Mouse (Mus musculus): ENCODE measurements at regions not wholly inside any gene's neighbourhood (a gene's known extent, or its start where the extent isn't known, plus 50 kb on each side); places are given as distances from the start of the nearest gene placed in this dataset.

DNA sequence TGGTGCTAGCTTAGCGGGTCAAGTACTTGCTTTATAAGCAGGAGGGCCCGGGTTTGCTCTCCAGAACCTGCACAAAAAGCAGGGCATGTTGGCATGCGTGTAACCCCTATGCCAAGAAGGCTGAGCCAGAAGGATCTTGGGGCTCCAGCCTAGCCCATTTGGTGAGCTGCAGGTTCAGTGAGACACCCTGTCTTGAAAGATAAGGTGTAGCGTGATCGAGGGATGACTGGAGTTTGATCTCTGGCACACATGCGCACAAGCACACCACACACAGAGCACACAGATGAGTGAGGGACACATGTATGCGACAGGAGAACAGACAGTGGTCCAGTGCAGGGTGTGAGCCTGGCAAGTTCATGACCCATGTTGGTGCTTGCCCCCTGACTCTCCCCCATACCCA lies 152.1 kb downstream of the Gadd45g start:
- Histone ChIP-seq H3K4me1 (ENCODE audit: control insufficient read depth, insufficient read depth, low read length) (peaks cover 4% of the 10 kb centered on the region), H3K4me3 (ENCODE audit: insufficient read depth, low read depth, low read length) (no peak overlapping the region), H3K27ac (ENCODE audit: insufficient read depth, low read depth, low read length) (no peak overlapping the region)
- 95% methylated on average over 7 of the region's 7 CpGs for WGBS
- TF ChIP-seq CTCF (IDR thresholded peaks at IDR 0.05; ENCODE audit: insufficient read depth, low read depth, low read length) (no peak), POLR2A (IDR thresholded peaks at IDR 0.05; ENCODE audit: insufficient read depth, low read depth, low read length) (no peak)

DNA sequence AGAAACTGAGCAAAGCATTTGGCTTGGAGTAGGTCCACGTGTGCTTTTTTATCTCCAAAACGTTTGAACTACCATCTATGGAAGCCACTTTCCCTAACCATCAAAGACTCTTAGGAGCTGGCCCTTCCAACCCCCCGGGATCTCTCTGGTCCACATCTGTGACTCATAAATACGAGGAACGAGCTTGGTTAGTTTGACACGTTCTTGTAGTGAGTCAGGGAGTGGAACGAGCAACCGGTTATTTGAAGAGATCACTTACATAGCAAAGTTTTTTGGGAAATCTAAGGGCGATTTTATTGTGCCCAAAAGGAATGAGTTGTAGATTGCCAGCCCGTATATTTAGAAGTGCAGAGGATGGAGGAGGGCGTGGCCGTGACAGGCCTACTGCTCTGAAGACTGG lies 155.3 kb downstream of the Gadd45g start:
- TF ChIP-seq POLR2A (IDR thresholded peaks at IDR 0.05; ENCODE audit: insufficient read depth, low read depth, low read length) (no peak), CTCF (IDR thresholded peaks at IDR 0.05; ENCODE audit: insufficient read depth, low read depth, low read length) (no peak)
- peaks cover 4% of the 10 kb centered on the region for H3K4me1 ChIP-seq (ENCODE audit: control insufficient read depth, insufficient read depth, low read length)
- H3K4me3 ChIP-seq (ENCODE audit: insufficient read depth, low read depth, low read length), result no peak overlapping the region
- no peak overlapping the region for H3K27ac ChIP-seq (ENCODE audit: insufficient read depth, low read depth, low read length)
- 65% methylated on average over 12 of the region's 12 CpGs for WGBS

DNA sequence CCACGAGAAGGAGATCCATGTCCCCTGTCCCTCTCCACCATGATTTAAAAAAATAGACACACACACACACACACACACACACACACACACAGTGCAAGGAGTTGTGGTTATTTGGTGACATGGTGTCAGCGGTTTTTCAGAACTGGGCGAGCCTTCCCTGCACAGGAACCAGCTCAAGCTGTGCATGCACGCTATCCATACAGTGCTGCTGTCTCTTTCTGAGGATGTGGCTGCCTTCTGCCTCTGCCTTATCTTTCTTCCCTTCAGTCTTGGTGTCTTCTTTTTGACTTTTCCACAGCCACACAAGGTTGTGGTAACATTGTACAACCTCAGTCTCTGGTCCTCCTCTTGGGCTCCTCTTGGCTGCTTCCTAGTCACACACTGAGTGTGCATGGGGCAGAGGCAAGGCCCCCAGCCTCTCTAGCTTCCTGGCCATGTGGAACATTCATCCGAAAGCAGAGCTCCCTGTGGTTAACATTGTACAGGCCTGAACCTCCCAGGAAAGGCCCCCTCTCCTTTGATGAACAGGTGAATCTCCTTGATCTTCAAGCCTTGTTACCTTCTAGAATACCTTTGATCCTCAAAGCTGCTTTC lies 157.6 kb downstream of the Gadd45g start:
- TF ChIP-seq CTCF (IDR thresholded peaks at IDR 0.05; ENCODE audit: insufficient read depth, low read depth, low read length), result no peak
- TF ChIP-seq POLR2A (IDR thresholded peaks at IDR 0.05; ENCODE audit: insufficient read depth, low read depth, low read length), result no peak
- Histone ChIP-seq H3K4me1 (ENCODE audit: control insufficient read depth, insufficient read depth, low read length) (peaks cover 4% of the 10 kb centered on the region), H3K4me3 (ENCODE audit: insufficient read depth, low read depth, low read length) (no peak overlapping the region), H3K27ac (ENCODE audit: insufficient read depth, low read depth, low read length) (no peak overlapping the region)
- 90% methylated on average over 5 of the region's 5 CpGs for WGBS

DNA sequence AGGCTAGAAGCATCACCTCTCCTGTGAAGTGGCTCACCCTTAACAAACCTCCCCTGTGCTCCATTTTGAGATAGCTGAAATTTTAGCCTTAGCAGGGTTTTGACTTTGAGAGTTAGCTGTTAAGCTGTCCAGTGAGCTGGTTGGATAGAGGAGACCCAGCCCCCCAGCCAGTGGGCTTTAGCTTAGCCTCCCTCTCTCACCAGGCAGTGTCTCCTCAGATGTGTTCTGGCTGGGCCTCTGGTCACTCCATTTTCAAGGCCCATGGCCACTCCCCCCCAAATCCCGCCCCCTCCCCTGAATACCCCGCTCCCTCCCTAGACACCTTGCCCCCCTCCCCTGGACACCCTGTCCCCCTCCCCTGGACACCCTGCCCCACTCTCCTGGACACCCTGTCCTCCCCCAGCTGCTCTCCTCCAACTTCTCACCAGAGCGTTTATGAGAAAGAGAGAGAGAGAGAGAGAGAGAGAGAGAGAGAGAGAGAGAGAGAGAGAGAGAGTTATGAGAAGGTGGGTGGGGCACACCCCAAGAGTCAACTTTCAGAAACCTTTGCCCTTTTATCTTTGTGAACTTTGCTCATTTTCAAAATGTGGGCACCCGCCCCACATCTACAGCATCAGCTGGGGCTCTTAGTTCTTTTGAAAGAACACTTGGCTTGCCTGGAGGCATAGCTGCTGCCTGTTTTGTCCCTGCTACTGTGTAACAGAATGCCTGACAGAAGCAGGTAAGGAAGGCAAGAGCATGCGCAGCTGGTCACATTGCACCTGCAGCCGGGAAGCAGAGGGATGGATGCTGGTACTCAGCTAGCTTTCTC lies 161.3 kb downstream of the Gadd45g start:
- TF ChIP-seq POLR2A (IDR thresholded peaks at IDR 0.05; ENCODE audit: insufficient read depth, low read depth, low read length) (no peak), CTCF (IDR thresholded peaks at IDR 0.05; ENCODE audit: insufficient read depth, low read depth, low read length) (no peak)
- 70% methylated on average over 6 of the region's 6 CpGs for WGBS
- Histone ChIP-seq H3K27ac (ENCODE audit: insufficient read depth, low read depth, low read length) (no peak overlapping the region), H3K4me3 (ENCODE audit: insufficient read depth, low read depth, low read length) (no peak overlapping the region), H3K4me1 (ENCODE audit: control insufficient read depth, insufficient read depth, low read length) (no peaks in the 10 kb centered on the region; the same call in 1 of the 2 replicates)

DNA sequence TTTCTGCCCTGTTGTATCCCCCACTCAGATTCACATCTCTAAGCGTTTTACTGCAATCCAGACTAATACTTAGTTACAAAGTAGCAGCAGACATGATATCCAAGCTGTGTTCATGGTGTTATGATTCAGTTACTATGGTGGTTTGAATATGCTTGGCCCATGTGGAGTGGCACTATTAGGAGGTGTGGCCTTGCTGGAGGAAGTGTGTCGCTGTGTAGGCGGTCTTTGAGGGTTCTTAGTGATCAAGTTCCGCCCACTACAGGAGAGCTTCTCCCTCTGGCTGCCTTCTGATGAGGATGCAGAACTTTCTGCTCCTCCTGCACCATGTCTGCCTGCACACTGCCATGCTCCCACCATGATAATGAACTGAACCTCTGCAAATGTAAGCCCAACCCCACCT lies 162.8 kb downstream of the Gadd45g start:
- Histone ChIP-seq H3K27ac (ENCODE audit: insufficient read depth, low read depth, low read length) (no peak overlapping the region), H3K4me3 (ENCODE audit: insufficient read depth, low read depth, low read length) (no peak overlapping the region), H3K4me1 (ENCODE audit: control insufficient read depth, insufficient read depth, low read length) (peaks cover 5% of the 10 kb centered on the region)
- WGBS, result 75% methylated on average over 4 of the region's 4 CpGs
- TF ChIP-seq POLR2A (IDR thresholded peaks at IDR 0.05; ENCODE audit: insufficient read depth, low read depth, low read length) (no peak), CTCF (IDR thresholded peaks at IDR 0.05; ENCODE audit: insufficient read depth, low read depth, low read length) (no peak)

DNA sequence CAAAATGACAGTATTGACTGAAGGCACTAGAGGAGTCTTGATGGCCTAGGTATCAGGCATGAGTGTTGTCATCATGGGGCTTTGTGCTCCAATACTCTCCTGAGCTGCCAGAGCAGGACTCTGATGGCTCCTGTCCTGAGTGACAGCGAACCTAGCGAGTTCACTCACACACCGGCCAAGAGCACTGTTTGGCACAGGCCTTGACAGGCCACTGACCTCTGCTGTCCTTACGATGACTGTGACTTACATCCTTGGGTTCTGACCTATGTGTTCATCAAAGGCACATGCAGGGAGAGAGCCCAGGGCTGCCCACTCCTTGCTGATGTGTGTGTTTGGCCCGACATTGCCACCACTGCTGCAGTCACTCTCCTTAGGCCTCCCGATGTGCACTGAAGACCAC lies 163.3 kb downstream of the Gadd45g start:
- TF ChIP-seq POLR2A (IDR thresholded peaks at IDR 0.05; ENCODE audit: insufficient read depth, low read depth, low read length), result no peak
- TF ChIP-seq CTCF (IDR thresholded peaks at IDR 0.05; ENCODE audit: insufficient read depth, low read depth, low read length), result no peak
- Histone ChIP-seq H3K4me1 (ENCODE audit: control insufficient read depth, insufficient read depth, low read length) (peaks cover 10% of the 10 kb centered on the region), H3K27ac (ENCODE audit: insufficient read depth, low read depth, low read length) (no peak overlapping the region), H3K4me3 (ENCODE audit: insufficient read depth, low read depth, low read length) (no peak overlapping the region)
- 96% methylated on average over 6 of the region's 6 CpGs for WGBS

DNA sequence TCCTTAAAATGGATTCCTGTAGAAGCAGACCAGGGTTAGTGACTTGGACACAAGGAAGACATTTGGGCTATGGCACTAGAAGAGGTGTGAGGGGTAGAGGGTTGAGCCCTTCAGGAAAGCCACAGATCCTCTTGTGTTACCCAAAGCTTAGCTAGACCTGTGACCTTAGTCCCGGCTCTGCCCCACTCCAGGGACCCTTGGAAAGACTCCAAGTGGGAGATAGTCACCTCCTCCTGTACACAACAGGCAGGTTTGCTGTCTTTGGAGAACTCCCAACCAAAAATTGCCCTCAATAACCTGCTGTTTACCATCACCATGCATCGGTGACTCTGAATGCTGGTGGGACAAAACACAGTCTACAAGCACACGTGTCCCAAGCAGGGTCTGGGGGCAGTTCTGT lies 164.5 kb downstream of the Gadd45g start:
- 66% methylated on average over 3 of the region's 3 CpGs for WGBS
- TF ChIP-seq CTCF (IDR thresholded peaks at IDR 0.05; ENCODE audit: insufficient read depth, low read depth, low read length), result no peak
- no peak for TF ChIP-seq POLR2A (IDR thresholded peaks at IDR 0.05; ENCODE audit: insufficient read depth, low read depth, low read length)
- Histone ChIP-seq H3K4me3 (ENCODE audit: insufficient read depth, low read depth, low read length) (no peak overlapping the region), H3K4me1 (ENCODE audit: control insufficient read depth, insufficient read depth, low read length) (peaks cover 19% of the 10 kb centered on the region), H3K27ac (ENCODE audit: insufficient read depth, low read depth, low read length) (no peak overlapping the region)

DNA sequence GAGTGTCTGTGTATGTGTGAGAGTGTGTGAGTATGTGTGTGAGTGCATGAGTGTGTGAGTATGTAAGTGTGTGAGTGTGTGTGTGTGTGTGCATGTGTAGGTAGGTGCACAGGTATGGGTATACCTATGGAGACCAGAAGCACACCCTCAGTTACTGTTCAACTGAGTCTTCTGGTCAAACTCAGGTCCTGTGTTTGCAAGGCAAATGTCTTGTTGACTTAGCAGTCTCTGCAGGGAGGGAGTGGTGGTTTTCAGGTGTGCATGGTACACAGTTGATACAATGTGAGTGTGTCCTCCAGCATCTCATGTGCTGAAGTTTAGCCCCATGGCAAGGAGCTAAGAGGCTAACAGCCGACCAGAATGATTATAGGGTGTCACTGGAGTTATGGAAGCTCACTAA lies 166.7 kb downstream of the Gadd45g start:
- H3K27ac ChIP-seq (ENCODE audit: insufficient read depth, low read depth, low read length), result peak overlapping the region; percentile 54
- peaks cover 32% of the 10 kb centered on the region for H3K4me1 ChIP-seq (ENCODE audit: control insufficient read depth, insufficient read depth, low read length)
- TF ChIP-seq CTCF (IDR thresholded peaks at IDR 0.05; ENCODE audit: insufficient read depth, low read depth, low read length) (no peak), POLR2A (IDR thresholded peaks at IDR 0.05; ENCODE audit: insufficient read depth, low read depth, low read length) (no peak)
- no peak overlapping the region for H3K4me3 ChIP-seq (ENCODE audit: insufficient read depth, low read depth, low read length)
- 21% methylated on average over 1 of the region's 1 CpGs for WGBS

DNA sequence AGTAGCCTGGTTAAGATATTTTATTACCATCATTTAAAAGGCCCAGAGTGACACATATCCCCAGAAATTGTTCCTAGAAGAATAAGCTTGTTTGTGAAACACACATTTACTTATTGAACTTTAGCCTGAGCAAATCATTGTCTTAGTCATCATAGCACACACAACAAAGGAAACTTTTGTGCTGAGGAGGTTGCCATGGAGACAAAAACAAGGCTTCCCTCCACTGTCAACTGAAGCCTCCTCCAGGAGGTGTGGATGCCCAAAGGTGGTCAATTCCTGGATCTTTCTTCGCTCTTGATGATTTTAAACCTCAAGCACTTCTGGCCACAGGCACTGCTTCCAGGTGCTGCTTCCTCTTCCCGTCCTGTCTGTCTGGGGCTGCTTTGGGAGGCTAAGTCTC lies 167.3 kb downstream of the Gadd45g start:
- Histone ChIP-seq H3K27ac (ENCODE audit: insufficient read depth, low read depth, low read length) (peak overlapping the region; percentile 82), H3K4me3 (ENCODE audit: insufficient read depth, low read depth, low read length) (no peak overlapping the region), H3K4me1 (ENCODE audit: control insufficient read depth, insufficient read depth, low read length) (peaks cover 32% of the 10 kb centered on the region)
- TF ChIP-seq POLR2A (IDR thresholded peaks at IDR 0.05; ENCODE audit: insufficient read depth, low read depth, low read length) (no peak), CTCF (IDR thresholded peaks at IDR 0.05; ENCODE audit: insufficient read depth, low read depth, low read length) (no peak)
- WGBS, result 54% methylated on average over 2 of the region's 2 CpGs

Data from olfactory bulb, adult 2 months (tissue).